Mouse (Mus musculus): Measurements from ENCODE around the gene Myh1.

Myh1 gene

DNA sequence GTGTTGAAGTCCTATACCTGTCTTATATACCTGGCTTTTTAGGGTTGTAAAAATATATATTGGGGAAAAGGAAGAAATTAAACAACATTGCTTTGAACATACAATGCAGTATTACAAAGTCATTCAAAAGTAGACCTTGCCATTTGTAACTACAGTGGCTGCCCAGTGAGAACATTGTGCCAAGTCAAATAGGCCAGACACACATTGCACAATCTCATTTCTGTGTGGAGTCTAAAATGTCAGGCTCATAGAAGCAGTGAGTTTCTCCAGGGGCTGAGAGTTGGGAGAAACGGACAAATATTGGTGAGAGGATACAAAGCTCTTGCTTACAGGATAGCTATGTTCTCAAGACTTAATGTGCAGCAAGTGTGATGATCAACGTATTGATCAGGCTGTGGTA, 30.1 kb downstream of the Myh1 start:
- DNase-seq (ENCODE audit: extremely low spot score) = no peak

DNA sequence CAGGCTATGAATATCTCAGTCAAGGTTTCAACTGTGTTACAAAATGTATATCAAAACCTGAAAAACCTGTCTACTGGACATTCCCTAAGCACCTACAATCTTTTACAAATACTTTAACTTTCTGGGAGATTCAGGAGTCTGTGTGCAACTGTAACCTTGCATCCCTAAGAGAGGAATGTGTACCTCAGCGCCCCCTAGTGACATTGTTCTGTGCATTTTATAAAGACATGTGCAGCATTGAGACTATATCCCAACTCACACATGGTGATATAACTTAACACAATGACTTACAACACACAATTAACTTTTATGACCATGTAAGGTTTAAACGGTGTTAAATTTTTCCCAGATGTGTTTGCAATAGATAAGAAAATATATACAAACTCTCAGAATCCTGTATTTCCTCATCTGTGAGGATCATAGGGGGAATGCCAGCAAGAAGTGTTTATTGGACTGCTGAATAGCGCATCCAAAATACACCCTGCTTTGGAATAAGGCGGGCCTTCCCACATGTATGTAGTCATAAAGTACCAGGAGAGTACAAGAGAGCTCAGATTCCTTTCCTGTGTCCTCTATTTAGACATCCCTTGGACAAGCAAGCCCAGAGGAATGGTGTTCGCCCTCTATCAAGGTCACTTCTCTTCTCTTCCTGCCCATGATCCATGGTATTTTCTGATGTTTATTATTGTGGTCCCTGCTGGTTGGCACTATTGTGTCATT, 35.9 kb downstream of the Myh1 start:
- DNase-seq (ENCODE audit: extremely low spot score) = peak; percentile 40

- DNase-seq (ENCODE audit: extremely low spot score) = no peak
Measured at GRCm38 (mm10) chr11:67236799-67237198, 36.9 kb downstream of the Myh1 start.

DNA sequence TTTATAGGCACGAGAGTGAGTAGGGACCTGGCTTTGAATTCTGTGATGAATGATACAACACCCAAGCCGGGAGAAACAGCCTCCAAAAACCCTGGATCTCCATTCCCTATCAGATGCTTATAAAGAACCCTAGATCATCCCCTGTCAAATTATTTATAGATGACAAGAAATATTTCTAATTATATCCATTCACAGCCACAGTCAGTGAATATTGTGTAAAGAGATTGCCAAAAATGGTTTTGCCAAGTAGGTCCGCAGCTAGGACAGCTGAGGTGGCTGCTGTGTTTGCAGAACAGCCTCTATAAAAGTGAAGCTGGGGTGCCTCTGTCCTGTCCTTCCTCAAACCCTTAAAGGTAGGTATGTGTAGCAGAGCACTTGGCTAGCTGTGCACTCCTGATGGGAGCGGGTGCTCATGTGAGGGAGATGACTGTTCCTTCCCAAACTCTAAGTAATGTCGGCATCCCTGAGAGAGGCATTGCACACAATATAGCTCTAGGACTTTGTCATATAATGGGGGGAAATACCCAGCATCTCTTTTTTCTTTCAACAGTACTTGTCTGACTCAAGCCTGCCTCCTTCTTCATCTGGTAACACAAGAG, 37.7 kb downstream of the Myh1 start, which contains the start of gene Myh4:
TSS of gene Myh4 (plus strand) at position 549 of the 599 bp plus-strand sequence.
- no peak for DNase-seq (ENCODE audit: extremely low spot score)

- DNase-seq (ENCODE audit: extremely low spot score) = no peak
Measured at GRCm38 (mm10) chr11:67241051-67241450, 41.2 kb downstream of the Myh1 start.

- DNase-seq (ENCODE audit: extremely low spot score) = no peak
Measured at GRCm38 (mm10) chr11:67253691-67254090, 53.8 kb downstream of the Myh1 start.

GRCm38 (mm10) chr11:67257048-67257447, 57.2 kb downstream of the Myh1 start:
- no peak for DNase-seq (ENCODE audit: extremely low spot score)

GRCm38 (mm10) chr11:67260956-67261355, 61.1 kb downstream of the Myh1 start:
- no peak for DNase-seq (ENCODE audit: extremely low spot score)
